Mouse (Mus musculus) limb, embryonic 14.5 days (tissue): ENCODE measurements around the gene Nlrp6. TPM values are rescaled to one million over a fixed set of nuclear protein-coding genes. Genes with fewer than 3 reads are reported as not detected.

Experiments
- ATAC-seq: fragments of 200-750 bp; cut with Nextera tagmentation; 2 replicates; pipeline ENCODE4 v1.8.0; 2017; ENCODE audit warnings: low read depth, moderate number of reproducible peaks, moderate TSS enrichment; ENCODE audit not compliant: low FRiP score
- DNase-seq: peaks from one replicate; pipeline ENCODE4 v3.0.0-alpha.2; 2015; ENCODE audit warnings: low spot score
- H3K27ac ChIP-seq: fragments of 300-500 bp; sonication (generic); replicated peaks from 2 replicates; pipeline ENCODE4 v1.5.1; 2014; ENCODE audit warnings: low read depth, mild to moderate bottlenecking, low read length, moderate library complexity, mixed read lengths
- H3K27me3 ChIP-seq: fragments of 300-500 bp; sonication (generic); 2 replicates; pipeline ENCODE4 v1.6.1; 2014; ENCODE audit warnings: low read length, mixed read lengths; ENCODE audit not compliant: control insufficient read depth, insufficient read depth
- H3K36me3 ChIP-seq: fragments of 300-500 bp; sonication (generic); 2 replicates; pipeline ENCODE4 v1.6.1; 2014; ENCODE audit warnings: mild to moderate bottlenecking, low read length, moderate library complexity, mixed read lengths; ENCODE audit not compliant: control insufficient read depth, insufficient read depth
- H3K4me1 ChIP-seq: fragments of 300-500 bp; sonication (generic); 2 replicates; pipeline ENCODE4 v1.6.1; 2014; ENCODE audit warnings: antibody characterized with exemption, low read length, mixed read lengths; ENCODE audit not compliant: control insufficient read depth, insufficient read depth
- H3K4me2 ChIP-seq: fragments of 300-500 bp; sonication (generic); replicated peaks from 2 replicates; pipeline ENCODE4 v1.6.1; 2014; ENCODE audit warnings: low read depth, mild to moderate bottlenecking, low read length, moderate library complexity; ENCODE audit not compliant: severe bottlenecking
- H3K4me3 ChIP-seq: fragments of 300-500 bp; sonication (generic); replicated peaks from 2 replicates; pipeline ENCODE4 v1.5.1; 2014; ENCODE audit warnings: low read length
- H3K9ac ChIP-seq: fragments of 300-500 bp; sonication (generic); 2 replicates; pipeline ENCODE4 v1.6.1; 2014; ENCODE audit warnings: mild to moderate bottlenecking, low read depth, low read length, moderate library complexity; ENCODE audit not compliant: severe bottlenecking
- H3K9me3 ChIP-seq: fragments of 300-500 bp; sonication (generic); 2 replicates; pipeline ENCODE4 v1.6.1; 2016; ENCODE audit warnings: low read length; ENCODE audit not compliant: control insufficient read depth
- POLR2A ChIP-seq: fragments of 200-500 bp; IDR thresholded peaks from 2 replicates; pipeline ENCODE4 v1.8.0; 2012; ENCODE audit warnings: inconsistent platforms, mild to moderate bottlenecking, moderate library complexity, borderline replicate concordance; ENCODE audit not compliant: insufficient read depth, insufficient read length; ENCODE audit errors: extremely low read depth
- WGBS: fragments of 180-500 bp; shearing (Covaris S2); extraction: QIAGEN DNeasy Blood & Tissue Kit; methylation state at CpG from one replicate; pipeline ENCODE4 v1.1.7; 2014; 5-methylcytosine and 5-hydroxymethylcytosine counted together
- polyA plus RNA-seq, 2 experiments: library from polyadenylated mRNA; depleted of rRNA in 1 of 2; stranded (reverse) in 1 of 2; unstranded in 1 of 2; fragments of >200 nt; fragmentation: Nextera tagmentation in 1 of 2; extraction: Ambion mirVana in 1 of 2; gene quantifications; 2 replicates each; pipeline versions ENCODE4 v1.2.1 to v1.2.3; 2012 to 2014

The Nlrp6 gene
- polyA plus RNA-seq, 2 experiments: 0.05 TPM; not detected in 1

DNA sequence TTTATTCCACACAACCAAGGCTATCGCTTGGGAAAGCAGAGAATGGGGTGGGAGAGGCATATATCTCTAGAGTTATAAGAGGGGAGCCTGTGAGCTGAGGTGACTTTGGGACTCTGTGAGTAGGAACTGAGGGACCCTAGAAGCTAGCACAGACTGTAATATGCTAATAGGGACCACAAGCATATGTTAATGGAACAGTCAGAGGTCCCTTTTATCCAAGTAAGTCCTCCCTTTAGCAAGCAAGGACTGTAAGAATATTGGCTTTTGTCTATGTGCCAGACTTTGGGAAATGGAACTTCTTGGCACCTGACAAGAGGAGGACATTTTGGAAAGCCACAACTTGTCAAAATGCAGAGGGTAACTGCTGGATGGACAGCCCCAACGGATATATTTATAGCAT is 18.2 kb downstream of the Nlrp6 start:
- Histone ChIP-seq H3K27me3 (peaks cover 3% of the 10 kb centered on the region; the same call in 1 of the 2 replicates), H3K9ac (no peak overlapping the region), H3K4me2 (no peak overlapping the region), H3K27ac (no peak overlapping the region), H3K4me1 (peaks cover 27% of the 10 kb centered on the region), H3K4me3 (no peak overlapping the region), H3K9me3 (no peaks in the 10 kb centered on the region), H3K36me3 (no peaks in the 10 kb centered on the region)
- DNase-seq (no peak), ATAC-seq (no peak)
- 11% methylated on average over 2 of the region's 2 CpGs for WGBS
- TF ChIP-seq POLR2A: no peak

DNA sequence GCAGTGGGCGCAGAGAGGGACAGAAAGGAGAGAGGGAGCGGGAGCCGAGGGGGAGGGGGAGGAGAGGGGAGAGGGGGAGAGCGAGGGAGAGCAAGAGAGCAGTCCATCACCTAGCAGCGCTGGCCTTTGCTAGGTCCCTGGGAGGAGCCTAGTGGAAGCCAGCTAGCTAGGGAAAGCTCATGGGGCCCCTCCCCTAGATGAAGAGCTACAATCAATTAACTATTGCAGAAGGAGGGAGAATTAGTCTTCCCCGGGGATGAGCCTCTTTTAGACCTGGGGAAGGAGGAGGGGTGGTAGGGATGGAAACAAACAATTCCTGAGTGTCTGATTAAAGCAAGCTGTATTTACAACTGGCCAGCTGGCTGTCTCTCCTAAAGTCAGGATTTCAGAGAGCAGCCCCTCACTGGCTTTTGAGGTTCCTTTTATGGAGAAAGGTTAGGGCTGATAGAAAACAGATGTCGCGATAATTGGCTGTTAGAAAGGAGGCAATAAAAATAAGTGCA is 19.0 kb downstream of the Nlrp6 start:
- Histone ChIP-seq H3K36me3 (peaks cover 3% of the 10 kb centered on the region; the same call in 1 of the 2 replicates), H3K4me1 (peaks cover 27% of the 10 kb centered on the region), H3K4me2 (peak overlapping the region; percentile 38), H3K9ac (peak overlapping the region; percentile 44), H3K4me3 (0 out of 2 replicates have a peak overlapping the region, but pooled peaks have one; percentile 4), H3K9me3 (no peaks in the 10 kb centered on the region), H3K27ac (peak overlapping the region; percentile 67), H3K27me3 (peaks cover 3% of the 10 kb centered on the region; the same call in 1 of the 2 replicates)
- DNase-seq (peak; percentile 81), ATAC-seq (peak; percentile 38)
- WGBS: 5% methylated on average over 8 of the region's 8 CpGs
- TF ChIP-seq POLR2A: no peak

DNA sequence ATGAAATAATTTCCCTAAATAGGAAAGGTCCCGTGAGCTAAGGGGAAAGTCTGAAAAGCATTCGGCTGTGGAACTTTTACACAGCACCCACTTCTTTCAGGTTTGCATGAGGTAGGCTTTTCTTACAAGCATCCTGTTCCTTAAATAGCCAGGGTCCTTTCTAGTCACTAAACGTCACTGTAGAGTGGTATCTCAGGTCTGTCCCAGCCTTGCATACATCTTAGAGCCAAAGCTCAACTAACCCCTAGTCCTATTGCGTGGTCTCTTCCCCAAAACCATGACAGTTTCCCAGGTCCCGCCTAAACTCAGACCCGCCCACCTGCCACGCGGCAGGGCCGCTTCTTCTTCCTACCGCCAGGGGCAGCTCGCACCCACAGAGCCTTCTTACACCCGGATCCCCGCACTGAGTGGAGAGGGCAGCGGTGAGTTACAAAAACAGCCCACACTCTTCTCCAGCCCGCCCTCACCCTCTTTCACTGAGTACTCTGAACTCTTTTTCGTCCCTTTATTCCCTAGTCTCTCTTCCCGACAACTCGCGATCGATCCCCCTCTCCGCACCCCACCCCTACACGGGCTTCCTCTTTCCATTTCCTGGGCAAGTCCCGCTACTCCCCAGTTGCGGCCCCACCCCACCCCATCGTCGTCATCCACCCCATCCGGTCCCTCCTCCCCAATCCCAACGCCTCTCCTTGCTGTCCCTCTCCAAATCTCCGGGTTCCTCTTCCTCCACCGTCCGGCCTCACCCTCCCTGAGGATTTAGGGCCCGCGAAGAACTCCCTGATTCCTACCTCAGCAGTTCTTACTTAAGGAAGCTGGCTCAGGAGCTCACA is 20.7 kb downstream of the Nlrp6 start, which contains the start of gene Pgghg:
Gene Pgghg, plus strand, starts transcription at position 170 of the 830 bp plus-strand sequence.
- Histone ChIP-seq H3K9ac (peak within 1 kb of the TSS; percentile 73), H3K36me3 (peaks cover 17% of the 10 kb centered on the region), H3K4me1 (peaks cover 27% of the 10 kb centered on the region), H3K9me3 (no peaks in the 10 kb centered on the region), H3K27me3 (no peaks in the 10 kb centered on the region), H3K4me2 (peak within 1 kb of the TSS; percentile 69), H3K4me3 (peak within 1 kb of the TSS; percentile 50), H3K27ac (peak within 1 kb of the TSS; percentile 90)
- TF ChIP-seq POLR2A: 0 out of 2 replicates have a peak, but pooled peaks have one; percentile 46
- ATAC-seq: peak; percentile 91
- 2% methylated on average over 33 of the region's 33 CpGs for WGBS
- peak; percentile 89 for DNase-seq

DNA sequence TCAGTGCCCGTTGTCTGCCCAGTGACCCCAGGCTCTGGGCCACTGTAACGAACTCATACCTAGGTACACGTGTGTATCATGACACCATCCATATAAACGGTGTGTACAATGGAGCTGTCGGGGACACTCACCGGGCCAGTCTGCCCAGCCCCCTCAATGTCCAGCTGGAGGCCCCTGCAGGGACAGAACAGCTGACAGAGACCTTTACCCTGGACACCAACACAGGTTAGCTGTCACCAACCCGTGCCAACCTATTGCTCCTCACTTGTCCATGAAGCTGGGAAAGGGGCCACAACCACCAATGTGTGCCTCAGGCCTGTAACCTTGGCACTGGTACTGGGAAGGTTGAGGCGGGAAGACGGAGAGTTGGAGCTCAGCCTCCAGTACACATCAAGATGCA is 21.6 kb downstream of the Nlrp6 start:
- no peak for DNase-seq
- no peak for ATAC-seq
- Histone ChIP-seq H3K4me2 (peak overlapping the region; percentile 69), H3K9ac (peak overlapping the region; percentile 73), H3K27me3 (no peaks in the 10 kb centered on the region), H3K36me3 (peaks cover 26% of the 10 kb centered on the region), H3K27ac (peak overlapping the region; percentile 90), H3K9me3 (no peaks in the 10 kb centered on the region), H3K4me3 (peak overlapping the region; percentile 50), H3K4me1 (peaks cover 27% of the 10 kb centered on the region)
- TF ChIP-seq POLR2A: no peak
- WGBS: 58% methylated on average over 9 of the region's 9 CpGs

DNA sequence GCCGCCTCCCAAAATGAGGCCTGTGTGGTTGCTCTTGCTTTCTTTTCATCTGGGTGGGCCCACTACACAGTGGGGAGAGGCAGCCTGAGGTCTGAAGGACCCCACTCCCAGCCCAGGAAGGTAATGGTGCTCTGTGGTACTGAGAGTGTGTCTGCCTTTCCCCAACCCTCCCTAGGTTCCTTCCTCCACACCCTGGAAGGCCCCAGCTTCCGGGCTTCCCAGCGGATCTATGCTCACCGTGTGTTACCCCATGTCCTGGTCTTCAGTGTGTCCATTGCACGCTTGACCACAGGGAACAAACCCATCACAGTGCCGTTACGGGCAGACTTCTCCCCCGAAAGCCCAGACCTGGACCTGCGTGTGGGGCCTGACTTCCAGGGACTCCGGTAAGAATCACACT is 22.1 kb downstream of the Nlrp6 start:
- no peak overlapping the region for H3K9ac ChIP-seq
- H3K9me3 ChIP-seq: no peaks in the 10 kb centered on the region
- 93% methylated on average over 10 of the region's 10 CpGs for WGBS
- H3K4me2 ChIP-seq: peak overlapping the region; percentile 69
- H3K27me3 ChIP-seq: no peaks in the 10 kb centered on the region
- TF ChIP-seq POLR2A: no peak
- H3K4me1 ChIP-seq: peaks cover 27% of the 10 kb centered on the region
- no peak overlapping the region; the same call in 1 of the 2 replicates for H3K27ac ChIP-seq
- DNase-seq: no peak
- H3K36me3 ChIP-seq: peaks cover 31% of the 10 kb centered on the region
- no peak for ATAC-seq
- peak overlapping the region; percentile 50; the same call in 1 of the 2 replicates for H3K4me3 ChIP-seq
